In the genomic region with DNA sequence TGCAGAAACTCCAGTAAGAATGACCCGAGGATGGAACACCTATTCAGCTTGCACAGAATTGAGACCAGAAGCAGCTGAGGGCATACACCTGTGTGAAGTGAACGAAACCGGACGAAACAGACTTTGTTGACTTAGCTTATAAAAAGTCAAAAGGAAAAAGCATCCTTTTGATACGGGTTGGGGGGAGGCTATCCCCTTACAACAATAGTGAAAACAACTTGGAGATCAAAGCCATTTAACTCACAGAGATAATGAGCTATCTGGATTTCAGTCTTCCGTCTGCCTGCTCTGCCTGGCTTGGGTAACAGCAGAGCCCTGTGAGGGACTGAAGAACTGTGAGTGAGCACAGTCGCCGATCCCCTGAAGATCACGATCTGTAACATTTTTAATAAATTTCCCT, we compare ENCODE assay signal across 15 mouse cellular contexts. TPM values are rescaled to one million over a fixed set of nuclear protein-coding genes. Genes with fewer than 3 reads are reported as not detected.
DNase-seq lines count a peak whose midpoint lies in the region; ATAC-seq lines count a peak whose summit lies in the region.
"Had no signal": no experiment of that assay in that cellular context is flagged by ENCODE, and none has a peak within 500 bp of the region (broad histone marks: within the 10 kb centered on the region; RNA-seq: fewer than 3 reads in every experiment).

No protein-coding gene starts in this region.

- peaks cover 7% of the 10 kb centered on the region; the same call in 1 of the 2 replicates for H3K9me3 ChIP-seq in forebrain, embryonic 13.5 days (replicated peaks)
- H3K9me3 ChIP-seq in forebrain, embryonic 12.5 days: no peaks in the 10 kb centered on the region
- no peaks in the 10 kb centered on the region for H3K9me3 ChIP-seq in hindbrain, embryonic 15.5 days
- no peaks in the 10 kb centered on the region for H3K9me3 ChIP-seq in hindbrain, embryonic 12.5 days (replicated peaks)
- H3K9me3 ChIP-seq in neural tube, embryonic 13.5 days: no peaks in the 10 kb centered on the region
- H3K9me3 ChIP-seq: G1E had no signal

- H3K4me1 ChIP-seq in forebrain, embryonic 13.5 days: peaks cover 27% of the 10 kb centered on the region
- H3K4me1 ChIP-seq in forebrain, embryonic 12.5 days: peaks cover 22% of the 10 kb centered on the region
- peaks cover 7% of the 10 kb centered on the region for H3K4me1 ChIP-seq in hindbrain, embryonic 15.5 days (replicated peaks)
- H3K4me1 ChIP-seq in hindbrain, embryonic 12.5 days: peaks cover 16% of the 10 kb centered on the region
- peaks cover 42% of the 10 kb centered on the region for H3K4me1 ChIP-seq in neural tube, embryonic 13.5 days (replicated peaks)

- no peaks in the 10 kb centered on the region for H3K27me3 ChIP-seq in forebrain, embryonic 13.5 days
- H3K27me3 ChIP-seq in forebrain, embryonic 12.5 days: no peaks in the 10 kb centered on the region
- no peaks in the 10 kb centered on the region for H3K27me3 ChIP-seq in hindbrain, embryonic 15.5 days
- no peaks in the 10 kb centered on the region for H3K27me3 ChIP-seq in hindbrain, embryonic 12.5 days
- H3K27me3 ChIP-seq in neural tube, embryonic 13.5 days: no peaks in the 10 kb centered on the region

- no peak overlapping the region for H3K4me3 ChIP-seq in forebrain, embryonic 13.5 days
- no peak overlapping the region for H3K4me3 ChIP-seq in forebrain, embryonic 12.5 days (replicated peaks)
- no peak overlapping the region for H3K4me3 ChIP-seq in hindbrain, embryonic 15.5 days
- no peak overlapping the region for H3K4me3 ChIP-seq in hindbrain, embryonic 12.5 days
- no peak overlapping the region for H3K4me3 ChIP-seq in neural tube, embryonic 13.5 days
- H3K4me3 ChIP-seq: left cerebral cortex, adult 2 months; midbrain, embryonic 13.5 days had no signal

- H3K4me2 ChIP-seq in forebrain, embryonic 13.5 days: no peak overlapping the region
- no peak overlapping the region for H3K4me2 ChIP-seq in forebrain, embryonic 12.5 days
- H3K4me2 ChIP-seq in hindbrain, embryonic 15.5 days: no peak overlapping the region
- no peak overlapping the region for H3K4me2 ChIP-seq in hindbrain, embryonic 12.5 days (replicated peaks)
- H3K4me2 ChIP-seq in neural tube, embryonic 13.5 days: no peak overlapping the region
- H3K4me2 ChIP-seq: midbrain, embryonic 13.5 days had no signal

- H3K27ac ChIP-seq in forebrain, embryonic 13.5 days: peak overlapping the region; percentile 66
- H3K27ac ChIP-seq in forebrain, embryonic 12.5 days: no peak overlapping the region; the same call in 1 of the 2 replicates
- H3K27ac ChIP-seq in hindbrain, embryonic 15.5 days (replicated peaks): peak overlapping the region; percentile 40
- no peak overlapping the region for H3K27ac ChIP-seq in hindbrain, embryonic 12.5 days
- peak overlapping the region; percentile 46; the same call in 1 of the 2 replicates for H3K27ac ChIP-seq in neural tube, embryonic 13.5 days (replicated peaks)
- H3K27ac ChIP-seq: left cerebral cortex, adult 2 months; macrophage; midbrain, embryonic 13.5 days had no signal

- WGBS in forebrain, embryonic 13.5 days: 51% methylated on average over 9 of the region's 9 CpGs
- 57% methylated on average over 9 of the region's 9 CpGs for WGBS in forebrain, embryonic 12.5 days
- 67% methylated on average over 9 of the region's 9 CpGs for WGBS in hindbrain, embryonic 15.5 days
- 59% methylated on average over 9 of the region's 9 CpGs for WGBS in hindbrain, embryonic 12.5 days
- WGBS in neural tube, embryonic 13.5 days: 59% methylated on average over 9 of the region's 9 CpGs

- no peak overlapping the region for H3K9ac ChIP-seq in forebrain, embryonic 13.5 days
- no peak overlapping the region for H3K9ac ChIP-seq in forebrain, embryonic 12.5 days
- H3K9ac ChIP-seq in hindbrain, embryonic 15.5 days: no peak overlapping the region
- no peak overlapping the region for H3K9ac ChIP-seq in hindbrain, embryonic 12.5 days
- H3K9ac ChIP-seq in neural tube, embryonic 13.5 days: no peak overlapping the region
- H3K9ac ChIP-seq: midbrain, embryonic 13.5 days had no signal

- ATAC-seq in forebrain, embryonic 13.5 days: no peak
- ATAC-seq in forebrain, embryonic 12.5 days (ENCODE audit: low FRiP score): no peak
- no peak for ATAC-seq in hindbrain, embryonic 15.5 days (ENCODE audit: low FRiP score, low read depth)
- no peak for ATAC-seq in hindbrain, embryonic 12.5 days (ENCODE audit: low FRiP score)
- no peak for ATAC-seq in neural tube, embryonic 13.5 days (ENCODE audit: low read depth)
- ATAC-seq: midbrain, embryonic 13.5 days had no signal

- no peaks in the 10 kb centered on the region for H3K36me3 ChIP-seq in forebrain, embryonic 13.5 days (ENCODE audit: poor library complexity, severe bottlenecking)
- H3K36me3 ChIP-seq in forebrain, embryonic 12.5 days (replicated peaks): no peaks in the 10 kb centered on the region
- no peaks in the 10 kb centered on the region for H3K36me3 ChIP-seq in hindbrain, embryonic 15.5 days
- no peaks in the 10 kb centered on the region for H3K36me3 ChIP-seq in hindbrain, embryonic 12.5 days
- no peaks in the 10 kb centered on the region for H3K36me3 ChIP-seq in neural tube, embryonic 13.5 days
- H3K36me3 ChIP-seq: G1E; midbrain, embryonic 13.5 days had no signal

- no peak for DNase-seq in neural tube, embryonic 10.5 days (ENCODE audit: extremely low spot score, low spot score)
- DNase-seq in frontal cortex, postnatal 25 days (ENCODE audit: low spot score in 2 of 2): no peak
- DNase-seq in B cell, adult 2 months: no peak
- DNase-seq: adrenal gland, postnatal 25 days; gastrocnemius, postnatal 36 days; heart, postnatal 36 days had no signal

RNA-seq across cellular contexts. Expression of gene She, which starts 37.8 kb away (rescaled TPM):
- 1.2 TPM in 2 replicates for polyA plus RNA-seq in forebrain, embryonic 13.5 days (2015; fragmentation: Nextera tagmentation; extraction: Ambion mirVana)
- 1.7 and 1.8 TPM in 2 replicates for polyA plus RNA-seq in forebrain, embryonic 12.5 days (2016; fragmentation: Nextera tagmentation; extraction: Ambion mirVana)
- 1.6 and 1.8 TPM in 2 replicates for polyA plus RNA-seq in hindbrain, embryonic 15.5 days (2015; fragmentation: Nextera tagmentation; extraction: Ambion mirVana)
- 3.4 and 4.4 TPM in 2 replicates for polyA plus RNA-seq in hindbrain, embryonic 12.5 days (2016; fragmentation: Nextera tagmentation; extraction: Ambion mirVana)
- 1.9 and 2.5 TPM in 2 replicates for polyA plus RNA-seq in neural tube, embryonic 13.5 days (2015; fragmentation: Nextera tagmentation; extraction: Ambion mirVana)
- polyA plus RNA-seq: G1E, macrophage had no signal

RNA-seq across cellular contexts. Expression of gene Il6ra, which starts 44.0 kb away (rescaled TPM):
- 0.25 and 0.36 TPM in 2 replicates for polyA plus RNA-seq in forebrain, embryonic 13.5 days (2015; fragmentation: Nextera tagmentation; extraction: Ambion mirVana)
- 0.29 and 0.42 TPM in 2 replicates for polyA plus RNA-seq in forebrain, embryonic 12.5 days (2016; fragmentation: Nextera tagmentation; extraction: Ambion mirVana)
- 1.3 and 1.4 TPM in 2 replicates for polyA plus RNA-seq in hindbrain, embryonic 15.5 days (2015; fragmentation: Nextera tagmentation; extraction: Ambion mirVana)
- polyA plus RNA-seq in hindbrain, embryonic 12.5 days (2016; fragmentation: Nextera tagmentation; extraction: Ambion mirVana): 0.66 and 1.2 TPM in 2 replicates
- 0.68 and 0.96 TPM in 2 replicates for polyA plus RNA-seq in neural tube, embryonic 13.5 days (2015; fragmentation: Nextera tagmentation; extraction: Ambion mirVana)
- polyA plus RNA-seq: G1E had no signal

Comparison
In these comparisons a context has a peak if more than half of its experiments do, and no peak if none do; other contexts are left out.
1. H3K27ac ChIP-seq: peak in forebrain, embryonic 13.5 days (single experiment), hindbrain, embryonic 15.5 days (single experiment) and neural tube, embryonic 13.5 days (single experiment); none in forebrain, embryonic 12.5 days (single experiment) and hindbrain, embryonic 12.5 days (single experiment).